Mouse (Mus musculus): ENCODE measurements around the gene Rnf135.
"Not testable (repeated sequence)": the region's sequence is repeated elsewhere in the genome, so short reads cannot be mapped to it uniquely, and the experiment has no call there.

Rnf135 gene

GRCm38 (mm10) chr11:80183705-80184255, at the start of gene Rnf135:
TSS of gene Rnf135 (plus strand) at chr11:80183851.
- peak; percentile 94 to 97 for DNase-seq

DNA sequence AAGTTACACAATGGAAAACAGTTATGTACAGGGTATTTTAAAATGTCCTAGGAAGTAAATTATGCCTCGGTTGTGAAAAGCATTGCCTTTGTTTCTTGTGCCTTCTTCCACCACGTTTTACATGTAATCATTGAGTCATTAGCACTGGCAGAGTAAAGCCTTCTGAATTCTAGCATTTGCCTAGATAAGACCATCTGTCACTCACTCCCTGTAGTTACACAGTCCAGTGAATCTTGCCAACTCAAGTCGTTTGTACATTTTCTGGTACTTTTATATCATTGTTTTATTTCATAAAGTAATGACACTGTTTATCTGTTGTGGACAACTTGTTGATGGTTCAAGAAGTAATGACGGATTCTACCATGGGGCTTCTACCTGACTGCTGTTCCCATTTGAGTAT, 48.9 kb upstream of the Rnf135 start:
- DNase-seq = no peak

GRCm38 (mm10) chr11:80135954-80136683, 47.5 kb upstream of the Rnf135 start:
- no peak for DNase-seq

GRCm38 (mm10) chr11:80136786-80137185, 46.9 kb upstream of the Rnf135 start:
- DNase-seq = peak in 1 of 2 experiments; percentile 18

DNA sequence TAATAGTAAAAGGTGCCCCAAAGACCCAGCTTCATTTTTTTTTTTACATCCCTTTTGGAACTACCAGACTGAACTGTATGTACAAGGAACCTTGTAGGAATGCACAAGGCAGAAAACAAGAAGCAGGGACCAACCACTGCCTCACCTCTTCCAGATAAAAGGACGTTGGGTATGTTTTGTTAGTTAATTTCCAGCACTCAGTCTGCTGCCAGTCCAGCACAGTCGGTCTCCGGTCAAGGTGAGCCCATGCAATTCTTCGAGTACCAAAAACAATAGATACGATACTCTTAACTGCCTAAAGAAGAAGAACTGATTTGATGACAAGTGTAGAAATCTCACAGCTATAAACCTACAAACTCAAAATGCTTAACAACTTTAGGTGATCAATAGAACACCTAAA, 45.9 kb upstream of the Rnf135 start:
- DNase-seq = no peak

DNA sequence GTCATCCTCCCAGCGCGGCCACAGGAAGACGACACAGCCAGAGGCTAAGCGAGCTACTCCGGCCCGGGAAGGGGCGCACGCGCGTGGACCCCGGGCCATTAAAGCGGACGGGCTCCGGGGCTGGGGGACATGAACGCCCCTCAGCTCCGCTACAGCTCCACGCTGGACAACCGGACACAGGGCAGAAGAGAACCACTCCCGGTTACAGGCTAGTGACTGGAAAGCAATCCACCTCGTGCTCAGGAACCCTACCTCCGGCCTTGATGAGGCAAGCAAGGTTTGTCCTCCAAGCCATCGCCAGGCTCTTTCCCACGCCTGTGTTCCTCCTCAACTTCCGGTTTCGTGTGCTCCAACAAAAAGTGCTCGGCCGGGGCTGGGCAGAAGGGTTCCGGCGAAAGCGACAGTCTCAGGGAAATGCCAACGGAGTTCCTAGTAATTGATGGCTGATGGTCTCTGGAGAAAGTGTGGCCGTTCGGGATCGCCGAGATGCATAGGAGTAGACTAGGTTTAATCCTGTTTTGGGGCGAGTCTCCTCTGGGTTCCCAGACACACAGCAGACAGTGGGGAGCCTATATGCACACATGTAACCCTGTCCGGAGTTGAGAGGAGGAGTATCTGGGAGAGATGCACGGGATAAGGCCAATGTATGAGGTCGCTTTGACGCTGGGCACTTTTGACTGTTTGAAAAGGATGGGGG, 41.7 kb upstream of the Rnf135 start, which contains the start of gene Tefm:
TSS of gene Tefm (minus strand) at position 351 of the 697 bp plus-strand sequence.
- peak; percentile 81 to 85 for DNase-seq

DNA sequence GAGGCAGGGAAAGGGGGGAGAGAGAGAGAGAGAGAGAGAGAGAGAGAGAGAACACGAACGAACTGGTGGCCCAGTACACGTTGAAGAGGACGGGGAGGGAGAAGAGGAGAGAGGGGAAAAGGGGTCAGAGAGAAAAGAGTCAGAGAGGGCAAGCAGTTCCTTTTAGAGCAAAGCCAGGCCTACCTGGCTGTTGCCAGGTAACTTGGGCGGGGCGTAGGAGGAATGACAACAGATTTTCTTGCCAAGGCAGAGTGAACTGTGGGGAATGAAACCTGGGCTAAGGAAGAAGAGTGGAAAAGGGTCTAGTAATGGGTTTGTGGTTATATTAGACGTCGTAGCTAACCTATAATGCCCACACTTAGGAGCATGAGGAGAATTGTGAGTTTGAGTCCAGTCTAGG, 40.8 kb upstream of the Rnf135 start:
- peak; percentile 18 to 37 for DNase-seq

- DNase-seq = no peak
Observed at GRCm38 (mm10) chr11:80145787-80146275, 37.8 kb upstream of the Rnf135 start.

DNA sequence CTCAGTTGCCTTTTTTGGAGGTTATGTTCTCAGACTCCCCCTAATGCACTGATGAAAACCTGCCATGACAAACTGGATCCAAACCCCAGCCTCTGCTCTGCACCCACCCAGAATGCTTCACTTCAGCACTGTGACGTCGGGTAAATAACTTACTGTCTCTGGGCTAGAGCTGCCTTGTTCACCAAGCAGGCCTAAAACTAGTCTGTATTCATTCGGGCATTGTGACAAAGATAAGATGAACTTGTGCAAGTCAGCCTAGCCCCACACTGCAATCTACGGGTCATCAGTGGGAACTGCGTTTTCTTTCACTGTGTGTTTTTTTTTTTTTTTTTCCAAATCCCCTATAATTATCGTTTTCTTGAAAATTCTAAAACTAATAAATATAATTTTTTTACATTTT, 35.9 kb upstream of the Rnf135 start:
- peak in 1 of 2 experiments; percentile 12 for DNase-seq

GRCm38 (mm10) chr11:80148313-80148712, 35.3 kb upstream of the Rnf135 start:
- DNase-seq = peak; percentile 49 to 61

DNA sequence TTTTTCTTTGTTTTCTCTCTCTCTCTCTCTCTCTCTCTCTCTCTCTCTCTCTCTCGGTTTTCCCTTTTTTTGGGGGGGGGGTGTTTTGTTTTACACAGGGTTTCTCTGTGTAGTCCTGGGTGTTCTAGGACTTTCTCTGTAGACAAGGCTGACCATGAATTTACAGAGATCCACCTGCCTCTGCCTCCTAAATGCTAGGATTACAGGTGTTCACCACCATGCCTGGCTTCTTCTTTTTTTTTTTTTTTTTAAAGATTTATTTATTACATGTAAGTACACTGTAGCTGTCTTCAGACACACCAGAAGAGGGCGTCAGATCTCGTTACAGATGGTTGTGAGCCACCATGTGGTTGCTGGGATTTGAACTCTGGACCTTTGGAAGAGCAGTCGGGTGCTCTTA, 34.7 kb upstream of the Rnf135 start:
- DNase-seq = not testable (repeated sequence)

- DNase-seq = no peak
Observed at GRCm38 (mm10) chr11:80149412-80150023, 34.1 kb upstream of the Rnf135 start.

DNA sequence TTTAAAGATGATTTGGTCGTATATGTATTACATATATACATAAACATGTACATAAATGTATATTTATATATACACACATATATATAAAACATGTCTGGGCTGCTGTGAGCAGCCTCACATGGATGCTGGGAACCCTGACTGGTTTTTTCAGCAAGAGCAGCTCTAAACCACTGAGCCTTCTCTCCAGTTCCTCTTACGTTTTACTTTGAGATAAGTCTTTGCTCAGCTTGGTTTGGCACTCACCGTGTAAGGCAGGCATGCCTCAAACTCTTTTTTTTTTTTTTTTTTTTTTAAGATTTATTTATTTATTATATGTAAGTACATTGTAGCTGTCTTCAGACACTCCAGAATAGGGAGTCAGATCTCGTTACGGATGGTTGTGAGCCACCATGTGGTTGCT, 33.1 kb upstream of the Rnf135 start:
- no peak for DNase-seq

GRCm38 (mm10) chr11:80151541-80151940, 32.1 kb upstream of the Rnf135 start:
- no peak for DNase-seq

DNA sequence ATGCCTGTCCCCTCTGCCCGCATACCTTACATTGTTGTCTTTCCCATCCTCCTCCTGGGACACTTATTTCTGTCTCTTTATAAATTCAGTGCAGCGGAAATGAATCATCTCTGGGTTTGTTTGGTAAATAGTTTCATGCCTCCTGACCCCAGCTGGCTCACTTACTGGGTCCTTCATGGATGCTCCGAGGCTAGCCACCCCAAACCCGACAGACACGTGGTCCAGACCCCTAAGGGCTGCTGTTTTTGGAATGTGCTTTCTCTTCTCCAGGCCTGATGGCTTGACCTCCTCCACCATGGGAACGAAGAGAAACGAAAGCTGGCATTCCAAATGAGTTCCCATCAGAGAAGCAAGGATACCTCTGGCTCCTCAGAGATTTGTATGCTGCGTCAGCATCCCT, 31.3 kb upstream of the Rnf135 start:
- DNase-seq = peak in 1 of 2 experiments; percentile 43

DNA sequence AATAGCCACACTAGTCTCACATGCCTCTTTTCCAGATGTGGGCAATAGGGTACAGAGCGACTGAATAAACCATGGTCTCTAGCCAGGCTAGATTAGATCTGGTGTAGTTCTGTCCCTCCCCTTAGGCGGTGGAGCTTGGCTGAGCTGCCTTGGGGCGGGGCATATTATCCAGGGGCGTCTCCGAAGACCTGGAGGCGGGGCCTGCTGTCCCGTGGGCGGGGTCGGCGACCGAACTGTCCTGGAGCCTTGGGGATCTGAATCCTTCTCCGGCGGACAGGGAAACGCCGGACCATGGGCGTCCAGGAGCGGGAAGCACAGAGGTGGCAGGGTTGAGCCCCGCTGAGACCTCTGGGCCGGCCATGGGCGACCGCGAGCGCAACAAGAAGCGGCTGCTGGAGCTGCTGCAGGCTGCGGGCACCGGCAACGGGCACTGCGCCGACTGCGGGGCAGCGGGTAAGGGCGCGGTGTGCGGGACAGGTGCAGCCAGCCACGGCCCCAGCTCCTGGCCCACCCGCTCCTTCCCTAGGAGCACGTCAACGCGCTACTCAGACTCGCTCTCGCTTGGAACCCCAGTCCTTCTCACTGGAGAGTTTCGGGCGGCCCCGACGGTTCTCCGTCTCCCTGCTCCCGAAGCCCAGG, 29.7 kb upstream of the Rnf135 start, which contains the start of gene Adap2:
TSS of gene Adap2 (plus strand) at position 249 of the 639 bp plus-strand sequence.
- peak; percentile 94 to 95 for DNase-seq

DNA sequence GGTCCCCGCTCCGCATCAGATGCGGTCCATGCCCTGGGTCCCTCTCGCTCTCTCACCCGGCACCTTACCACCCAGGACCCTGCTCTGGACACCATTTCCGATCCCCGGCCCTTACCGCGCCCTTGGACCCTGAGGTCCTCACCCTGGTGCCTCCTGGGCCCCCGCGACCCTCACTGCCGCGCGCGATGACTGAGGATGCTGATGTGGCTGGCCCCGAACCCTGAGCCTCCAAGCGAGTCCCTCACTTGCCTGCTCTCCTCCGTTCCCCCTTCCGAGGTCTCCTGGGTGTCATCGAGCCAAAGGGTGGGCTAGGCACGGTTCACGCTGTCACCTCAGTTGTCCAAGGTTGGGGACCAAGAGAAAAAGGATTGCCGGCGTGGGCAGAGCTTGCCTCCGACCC, 29.1 kb upstream of the Rnf135 start:
- no peak for DNase-seq

DNA sequence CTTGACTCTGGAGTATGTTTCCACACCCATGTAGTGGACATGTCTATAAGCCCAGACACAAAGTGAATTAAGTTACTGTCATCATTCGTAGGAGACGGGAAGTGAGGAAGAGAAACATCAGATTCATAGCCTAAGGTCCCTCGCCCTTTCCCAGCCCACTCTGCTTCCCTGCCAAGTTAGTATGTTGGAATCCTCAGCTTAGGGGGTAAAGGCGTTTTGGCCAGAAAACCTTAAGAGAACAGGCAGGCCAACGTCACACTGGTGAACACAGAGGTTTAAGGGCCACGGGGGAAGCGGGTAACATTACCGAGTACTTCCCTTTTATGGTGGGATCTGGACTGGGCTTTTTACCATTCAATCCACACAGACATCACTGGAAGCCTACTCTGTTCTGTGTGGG, 28.1 kb upstream of the Rnf135 start:
- DNase-seq = no peak

GRCm38 (mm10) chr11:80155961-80156360, 27.7 kb upstream of the Rnf135 start:
- DNase-seq = no peak

- DNase-seq = no peak
Observed at GRCm38 (mm10) chr11:80156841-80157240, 26.8 kb upstream of the Rnf135 start.

GRCm38 (mm10) chr11:80159018-80159417, 24.6 kb upstream of the Rnf135 start:
- no peak for DNase-seq

DNA sequence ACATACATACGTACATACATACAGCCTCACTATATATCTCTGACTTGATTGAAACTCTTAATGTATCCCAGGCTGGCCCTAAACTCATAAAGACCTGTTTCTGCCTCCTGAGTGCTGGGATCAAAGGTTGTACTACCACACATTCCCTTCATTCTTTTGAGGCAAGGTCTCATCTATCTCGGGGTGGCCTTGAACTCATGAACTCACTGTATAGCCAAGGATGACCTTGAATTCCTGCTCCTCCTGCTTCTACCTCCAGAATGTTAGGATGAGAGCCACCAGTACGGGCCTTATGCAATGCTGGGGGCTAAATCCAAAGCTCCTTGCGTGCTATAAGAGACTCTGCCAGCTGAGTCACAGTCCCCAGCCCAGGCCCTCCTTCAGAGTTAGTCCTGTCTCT, 22.6 kb upstream of the Rnf135 start:
- DNase-seq = no peak
